Mouse (Mus musculus) forebrain, embryonic 13.5 days (tissue): Measurements from ENCODE around the gene Ubtd2. TPM values are rescaled to one million over a fixed set of nuclear protein-coding genes. Genes with fewer than 3 reads are reported as not detected.

ENCODE experiments used
- ATAC-seq: fragments of 200-750 bp; cut with Nextera tagmentation; 2 replicates; pipeline ENCODE4 v1.8.0; 2017
- H3K27ac ChIP-seq: fragments of 300-500 bp; sonication (generic); 2 replicates; pipeline ENCODE4 v1.5.1; 2015; ENCODE audit warnings: inconsistent platforms, mild to moderate bottlenecking, moderate library complexity
- H3K27me3 ChIP-seq: fragments of 300-500 bp; sonication (generic); 2 replicates; pipeline ENCODE4 v1.6.1; 2015; ENCODE audit warnings: mild to moderate bottlenecking, inconsistent platforms
- H3K36me3 ChIP-seq: fragments of 300-500 bp; sonication (generic); 2 replicates; pipeline ENCODE4 v1.6.1; 2015; ENCODE audit warnings: mild to moderate bottlenecking, inconsistent platforms; ENCODE audit not compliant: poor library complexity, severe bottlenecking
- H3K4me1 ChIP-seq: fragments of 300-500 bp; sonication (generic); 2 replicates; pipeline ENCODE4 v1.6.1; 2015; ENCODE audit warnings: inconsistent platforms
- H3K4me2 ChIP-seq: fragments of 300-500 bp; sonication (generic); 2 replicates; pipeline ENCODE4 v1.6.1; 2015; ENCODE audit warnings: inconsistent platforms, mild to moderate bottlenecking, moderate library complexity
- H3K4me3 ChIP-seq: fragments of 300-500 bp; sonication (generic); 2 replicates; pipeline ENCODE4 v1.5.1; 2015; ENCODE audit warnings: mild to moderate bottlenecking, inconsistent platforms
- H3K9ac ChIP-seq: fragments of 300-500 bp; sonication (generic); 2 replicates; pipeline ENCODE4 v1.6.1; 2015; ENCODE audit warnings: mild to moderate bottlenecking, inconsistent platforms
- H3K9me3 ChIP-seq: fragments of 300-500 bp; sonication (generic); replicated peaks from 2 replicates; pipeline ENCODE4 v1.6.1; 2016; ENCODE audit warnings: inconsistent platforms
- WGBS: fragments of 180-500 bp; shearing (Covaris S2); methylation state at CpG from one replicate; pipeline ENCODE4 v1.1.7; 2015; 5-methylcytosine and 5-hydroxymethylcytosine counted together
- polyA plus RNA-seq: library from polyadenylated mRNA; unstranded; fragments of >200 nt; fragmentation: Nextera tagmentation; extraction: Ambion mirVana; gene quantifications from 2 replicates; pipeline ENCODE4 v1.2.1, GENCODE M21; 2015

Ubtd2 gene
- polyA plus RNA-seq, 1 experiment from 2014 or later: 59.4 TPM

GRCm38 (mm10) chr11:32551056-32551455 lies 95.9 kb downstream of the Ubtd2 start:
- H3K4me3 ChIP-seq: no peak overlapping the region
- no peaks in the 10 kb centered on the region for H3K27me3 ChIP-seq
- no peaks in the 10 kb centered on the region for H3K9me3 ChIP-seq
- ATAC-seq: no peak
- no peak overlapping the region for H3K4me2 ChIP-seq
- WGBS: 90% methylated on average over 4 of the region's 4 CpGs
- H3K4me1 ChIP-seq: peaks cover 30% of the 10 kb centered on the region
- no peak overlapping the region for H3K27ac ChIP-seq
- no peak overlapping the region for H3K9ac ChIP-seq
- H3K36me3 ChIP-seq: no peaks in the 10 kb centered on the region

- no peak overlapping the region for H3K4me2 ChIP-seq
- H3K4me3 ChIP-seq: no peak overlapping the region
- H3K27me3 ChIP-seq: no peaks in the 10 kb centered on the region
- ATAC-seq: peak; percentile 57
- H3K27ac ChIP-seq: no peak overlapping the region
- H3K9me3 ChIP-seq: no peaks in the 10 kb centered on the region
- H3K36me3 ChIP-seq: no peaks in the 10 kb centered on the region
- peaks cover 30% of the 10 kb centered on the region for H3K4me1 ChIP-seq
- WGBS: 52% methylated on average over 12 of the region's 12 CpGs
- no peak overlapping the region for H3K9ac ChIP-seq
Measured at GRCm38 (mm10) chr11:32551579-32552297, 96.6 kb downstream of the Ubtd2 start.

GRCm38 (mm10) chr11:32552401-32553090 lies 97.4 kb downstream of the Ubtd2 start:
- Histone ChIP-seq H3K27ac (no peak overlapping the region), H3K4me1 (peaks cover 30% of the 10 kb centered on the region), H3K9ac (no peak overlapping the region; the same call in 1 of the 2 replicates), H3K4me3 (no peak overlapping the region), H3K36me3 (no peaks in the 10 kb centered on the region), H3K27me3 (no peaks in the 10 kb centered on the region), H3K9me3 (no peaks in the 10 kb centered on the region), H3K4me2 (no peak overlapping the region)
- peak; percentile 5; the same call in 1 of the 2 replicates for ATAC-seq
- 76% methylated on average over 13 of the region's 13 CpGs for WGBS

- Histone ChIP-seq H3K4me2 (no peak overlapping the region), H3K9ac (no peak overlapping the region), H3K9me3 (no peaks in the 10 kb centered on the region), H3K27me3 (no peaks in the 10 kb centered on the region), H3K4me3 (no peak overlapping the region), H3K4me1 (peaks cover 30% of the 10 kb centered on the region), H3K27ac (no peak overlapping the region), H3K36me3 (no peaks in the 10 kb centered on the region)
- no peak for ATAC-seq
- WGBS: 80% methylated on average over 14 of the region's 14 CpGs
Measured at GRCm38 (mm10) chr11:32553311-32554140, 98.4 kb downstream of the Ubtd2 start.

- Histone ChIP-seq H3K9me3 (no peaks in the 10 kb centered on the region), H3K36me3 (no peaks in the 10 kb centered on the region), H3K9ac (no peak overlapping the region), H3K4me3 (no peak overlapping the region), H3K4me2 (no peak overlapping the region), H3K4me1 (peaks cover 27% of the 10 kb centered on the region), H3K27me3 (no peaks in the 10 kb centered on the region), H3K27ac (no peak overlapping the region)
- 91% methylated on average over 14 of the region's 14 CpGs for WGBS
- ATAC-seq: no peak
Measured at GRCm38 (mm10) chr11:32554141-32555091, 99.2 kb downstream of the Ubtd2 start.

- Histone ChIP-seq H3K9ac (no peak overlapping the region), H3K27ac (no peak overlapping the region), H3K4me3 (no peak overlapping the region), H3K9me3 (no peaks in the 10 kb centered on the region), H3K4me1 (peaks cover 19% of the 10 kb centered on the region), H3K36me3 (no peaks in the 10 kb centered on the region), H3K27me3 (no peaks in the 10 kb centered on the region), H3K4me2 (no peak overlapping the region)
- 94% methylated on average over 12 of the region's 12 CpGs for WGBS
- no peak for ATAC-seq
Measured at GRCm38 (mm10) chr11:32555103-32555689, 100.0 kb downstream of the Ubtd2 start.

GRCm38 (mm10) chr11:32556333-32556990 lies 101.3 kb downstream of the Ubtd2 start:
- Histone ChIP-seq H3K36me3 (no peaks in the 10 kb centered on the region), H3K4me3 (no peak overlapping the region), H3K4me1 (peaks cover 16% of the 10 kb centered on the region), H3K27me3 (no peaks in the 10 kb centered on the region), H3K9ac (no peak overlapping the region), H3K27ac (no peak overlapping the region), H3K9me3 (no peaks in the 10 kb centered on the region), H3K4me2 (no peak overlapping the region)
- ATAC-seq: no peak
- 72% methylated on average over 10 of the region's 10 CpGs for WGBS

GRCm38 (mm10) chr11:32558026-32558425 lies 102.9 kb downstream of the Ubtd2 start:
- 97% methylated on average over 4 of the region's 4 CpGs for WGBS
- H3K27me3 ChIP-seq: no peaks in the 10 kb centered on the region
- H3K4me1 ChIP-seq: peaks cover under 1% of the 10 kb centered on the region; the same call in 1 of the 2 replicates
- H3K27ac ChIP-seq: no peak overlapping the region
- H3K9ac ChIP-seq: no peak overlapping the region
- no peak overlapping the region for H3K4me3 ChIP-seq
- no peaks in the 10 kb centered on the region for H3K36me3 ChIP-seq
- ATAC-seq: no peak
- H3K4me2 ChIP-seq: no peak overlapping the region
- H3K9me3 ChIP-seq: no peaks in the 10 kb centered on the region

- 61% methylated on average over 8 of the region's 8 CpGs for WGBS
- no peak for ATAC-seq
- Histone ChIP-seq H3K4me3 (no peak overlapping the region), H3K9ac (no peak overlapping the region), H3K27ac (no peak overlapping the region), H3K4me2 (no peak overlapping the region), H3K4me1 (no peaks in the 10 kb centered on the region), H3K36me3 (no peaks in the 10 kb centered on the region), H3K27me3 (no peaks in the 10 kb centered on the region), H3K9me3 (no peaks in the 10 kb centered on the region)
Measured at GRCm38 (mm10) chr11:32558677-32559076, 103.5 kb downstream of the Ubtd2 start.

GRCm38 (mm10) chr11:32560015-32560770 lies 105.0 kb downstream of the Ubtd2 start:
- 79% methylated on average over 12 of the region's 12 CpGs for WGBS
- no peak overlapping the region for H3K4me2 ChIP-seq
- no peak overlapping the region for H3K27ac ChIP-seq
- H3K27me3 ChIP-seq: no peaks in the 10 kb centered on the region
- no peaks in the 10 kb centered on the region for H3K36me3 ChIP-seq
- no peaks in the 10 kb centered on the region for H3K9me3 ChIP-seq
- H3K9ac ChIP-seq: no peak overlapping the region
- no peak overlapping the region for H3K4me3 ChIP-seq
- no peak for ATAC-seq
- no peaks in the 10 kb centered on the region for H3K4me1 ChIP-seq
